Mouse (Mus musculus): ENCODE results near the gene Calm5. TPM values are rescaled to one million over a fixed set of nuclear protein-coding genes. Genes with fewer than 3 reads are reported as not detected.

Gene Calm5
- total RNA-seq, 2 experiments from 2014 or later, result not detected

Other genes starting within 250 kb of the Calm5 start
- 10 to 100 TPM; 24.7 to 25.0 TPM for gene Fam208b, start 243.1 kb upstream of the Calm5 start, total RNA-seq (2021)
- gene Asb13, start 220.1 kb upstream of the Calm5 start, total RNA-seq (2021), result 10 to 100 TPM; 26.8 to 31.2 TPM
- gene Calml3, start 49.9 kb upstream of the Calm5 start, total RNA-seq (2021), result not detected
- not detected for gene Calm4, start 16.4 kb upstream of the Calm5 start, total RNA-seq (2021)
- gene Net1, start 64.0 kb downstream of the Calm5 start, total RNA-seq (2021), result 10 to 100 TPM; 24.1 to 28.6 TPM
- not detected for gene Tubal3, start 64.1 kb downstream of the Calm5 start, total RNA-seq (2021)
- gene Ucn3, start 91.2 kb downstream of the Calm5 start, total RNA-seq (2021), result not detected
- 1 to 10 TPM; 1.8 to 2.1 TPM for gene Akr1c14, start 194.8 kb downstream of the Calm5 start, total RNA-seq (2021)